Comparison of ENCODE assay signal across 15 mouse cellular contexts in genomic region chr16:93552686-93553513, GRCm38 (mm10). TPM values are rescaled to one million over a fixed set of nuclear protein-coding genes. Genes with fewer than 3 reads are reported as not detected.
DNase-seq lines count a peak whose midpoint lies in the region; ATAC-seq and TF ChIP-seq lines count a peak whose summit lies in the region.
"Had no signal": no experiment of that assay in that cellular context is flagged by ENCODE, and none has a peak within 500 bp of the region (broad histone marks: within the 10 kb centered on the region; RNA-seq: fewer than 3 reads in every experiment).

No protein-coding gene starts in this region.

- intact Hi-C loops in gastrocnemius, postnatal 14 days (cut with DNase I; ENCODE audit: low total_unique reads): no loop called here
- intact Hi-C loops in heart, adult 2 months (cut with DNase I): no loop called here

- no peak overlapping the region for H3K4me3 ChIP-seq in embryonic facial prominence, embryonic 12.5 days
- no peak overlapping the region for H3K4me3 ChIP-seq in limb, embryonic 15.5 days
- H3K4me3 ChIP-seq in forebrain, embryonic 16.5 days (replicated peaks; ENCODE audit: low read length): no peak overlapping the region
- no peak overlapping the region for H3K4me3 ChIP-seq in heart, adult 2 months
- H3K4me3 ChIP-seq: stomach, embryonic 15.5 days had no signal

- H3K36me3 ChIP-seq in embryonic facial prominence, embryonic 12.5 days: no peaks in the 10 kb centered on the region
- no peaks in the 10 kb centered on the region for H3K36me3 ChIP-seq in limb, embryonic 15.5 days
- H3K36me3 ChIP-seq in forebrain, embryonic 16.5 days (ENCODE audit: control insufficient read depth, insufficient read depth): no peaks in the 10 kb centered on the region
- H3K36me3 ChIP-seq in heart, adult 2 months (ENCODE audit: control insufficient read depth, insufficient read depth, low read length): no peaks in the 10 kb centered on the region
- H3K36me3 ChIP-seq: G1E; stomach, embryonic 15.5 days had no signal

- TF ChIP-seq CTCF in heart, adult 2 months (IDR thresholded peaks at IDR 0.05): no peak

- WGBS in embryonic facial prominence, embryonic 12.5 days: 63% methylated on average over 12 of the region's 12 CpGs
- WGBS in limb, embryonic 15.5 days: 66% methylated on average over 12 of the region's 12 CpGs
- 87% methylated on average over 12 of the region's 12 CpGs for WGBS in forebrain, embryonic 16.5 days
- 84% methylated on average over 12 of the region's 12 CpGs for WGBS in heart, adult 2 months

- ATAC-seq in CD4-positive, CD25-positive, alpha-beta regulatory T cell, adult 4 months: peak; percentile 93
- ATAC-seq in embryonic facial prominence, embryonic 12.5 days (ENCODE audit: insufficient number of reproducible peaks, insufficient read depth, low FRiP score, low TSS enrichment): peak; percentile 44; the same call in 1 of the 2 replicates
- ATAC-seq in limb, embryonic 15.5 days (ENCODE audit: insufficient number of reproducible peaks, low FRiP score, low TSS enrichment, low read depth): 0 out of 2 replicates have a peak, but pooled peaks have one; percentile 45
- no peak for ATAC-seq in forebrain, embryonic 16.5 days
- ATAC-seq: intestine, postnatal 0 days had no signal

- no peak overlapping the region for H3K9ac ChIP-seq in embryonic facial prominence, embryonic 12.5 days
- no peak overlapping the region for H3K9ac ChIP-seq in limb, embryonic 15.5 days
- H3K9ac ChIP-seq in forebrain, embryonic 16.5 days (replicated peaks; ENCODE audit: low read depth, low read length): no peak overlapping the region
- no peak overlapping the region for H3K9ac ChIP-seq in heart, adult 2 months (ENCODE audit: low read depth, low read length)
- H3K9ac ChIP-seq: stomach, embryonic 15.5 days had no signal

- no peak for TF ChIP-seq EP300 in heart, adult 2 months (IDR thresholded peaks at IDR 0.05; ENCODE audit: insufficient read depth, low read depth, low read length)

- no peak for TF ChIP-seq POLR2A in heart, adult 2 months (IDR thresholded peaks at IDR 0.05; ENCODE audit: insufficient read depth, low read depth, low read length)

- H3K4me2 ChIP-seq in embryonic facial prominence, embryonic 12.5 days (replicated peaks): no peak overlapping the region
- no peak overlapping the region for H3K4me2 ChIP-seq in limb, embryonic 15.5 days
- no peak overlapping the region for H3K4me2 ChIP-seq in forebrain, embryonic 16.5 days (ENCODE audit: low read length)
- H3K4me2 ChIP-seq: stomach, embryonic 15.5 days had no signal

- peak; percentile 13 to 27 for DNase-seq in thymus, adult 18-20 months
- no peak for DNase-seq in gastrocnemius, postnatal 14 days
- DNase-seq in right cerebral cortex, postnatal 10 days (ENCODE audit: low spot score in 2 of 2): no peak
- DNase-seq in heart, adult 2 months: no peak
- DNase-seq: cerebellum, adult 8-10 months; heart, adult 18-20 months; heart, postnatal 10 days; right cerebral cortex, postnatal 25 days had no signal

- H3K27me3 ChIP-seq in embryonic facial prominence, embryonic 12.5 days: no peaks in the 10 kb centered on the region; the same call in 1 of the 2 replicates
- peaks cover 15% of the 10 kb centered on the region; the same call in 1 of the 2 replicates for H3K27me3 ChIP-seq in limb, embryonic 15.5 days
- no peaks in the 10 kb centered on the region for H3K27me3 ChIP-seq in forebrain, embryonic 16.5 days (replicated peaks; ENCODE audit: control insufficient read depth, insufficient read depth, low read length)
- no peaks in the 10 kb centered on the region; the same call in 1 of the 2 replicates for H3K27me3 ChIP-seq in heart, adult 2 months (ENCODE audit: control insufficient read depth, insufficient read depth, low read length)
- H3K27me3 ChIP-seq: stomach, embryonic 15.5 days had no signal

- peaks cover 18% of the 10 kb centered on the region for H3K4me1 ChIP-seq in embryonic facial prominence, embryonic 12.5 days
- peaks cover 5% of the 10 kb centered on the region for H3K4me1 ChIP-seq in limb, embryonic 15.5 days
- H3K4me1 ChIP-seq in forebrain, embryonic 16.5 days (replicated peaks; ENCODE audit: control insufficient read depth, insufficient read depth, low read length): no peaks in the 10 kb centered on the region
- H3K4me1 ChIP-seq in heart, adult 2 months (ENCODE audit: control insufficient read depth, insufficient read depth, low read length): no peaks in the 10 kb centered on the region

- no peaks in the 10 kb centered on the region for H3K9me3 ChIP-seq in embryonic facial prominence, embryonic 12.5 days
- no peaks in the 10 kb centered on the region for H3K9me3 ChIP-seq in limb, embryonic 15.5 days
- H3K9me3 ChIP-seq in forebrain, embryonic 16.5 days (ENCODE audit: control insufficient read depth, low read length): no peaks in the 10 kb centered on the region
- H3K9me3 ChIP-seq: G1E; stomach, embryonic 15.5 days had no signal

- H3K79me2 ChIP-seq in heart, adult 2 months (replicated peaks; ENCODE audit: control insufficient read depth, insufficient read depth, low read length): no peaks in the 10 kb centered on the region

- no peak overlapping the region for H3K27ac ChIP-seq in embryonic facial prominence, embryonic 12.5 days
- H3K27ac ChIP-seq in limb, embryonic 15.5 days: no peak overlapping the region
- no peak overlapping the region for H3K27ac ChIP-seq in forebrain, embryonic 16.5 days (ENCODE audit: low read length)
- no peak overlapping the region for H3K27ac ChIP-seq in heart, adult 2 months
- H3K27ac ChIP-seq: stomach, embryonic 15.5 days had no signal

RNA-seq across cellular contexts. Expression of gene Setd4, which starts 51.0 kb away (rescaled TPM):
- polyA plus RNA-seq in CD4-positive, CD25-positive, alpha-beta regulatory T cell, adult 4 months (2017; shearing (Covaris generic)): 10 to 100 TPM; 34.6 to 43.5 TPM
- polyA plus RNA-seq in embryonic facial prominence, embryonic 12.5 days (2016; fragmentation: Nextera tagmentation; extraction: Ambion mirVana): 20.8 and 23.1 TPM in 2 replicates
- polyA plus RNA-seq in limb, embryonic 15.5 days (2015; fragmentation: Nextera tagmentation; extraction: Ambion mirVana): 13.3 and 14.3 TPM in 2 replicates
- polyA plus RNA-seq in forebrain, embryonic 16.5 days (2015; fragmentation: Nextera tagmentation; extraction: Ambion mirVana): 14.5 and 22.5 TPM in 2 replicates
- 1 to 10 TPM in 1 of 2 experiments, under 1 TPM in 1; 0.62 to 1.5 TPM for total RNA-seq in gastrocnemius, postnatal 14 days (2021)
- total RNA-seq in heart, adult 2 months (2021): under 1 TPM; 0.70 to 0.96 TPM
- 3.7 and 4.6 TPM in 2 replicates for polyA plus RNA-seq in heart, adult 2 months (2012; rRNA removed)

RNA-seq across cellular contexts. Expression of gene Cbr1, which starts 52.8 kb away (rescaled TPM):
- polyA plus RNA-seq in CD4-positive, CD25-positive, alpha-beta regulatory T cell, adult 4 months (2017; shearing (Covaris generic)): 10 to 100 TPM; 47.7 to 49.9 TPM
- polyA plus RNA-seq in embryonic facial prominence, embryonic 12.5 days (2016; fragmentation: Nextera tagmentation; extraction: Ambion mirVana): 132 and 133 TPM in 2 replicates
- 83.4 and 86.3 TPM in 2 replicates for polyA plus RNA-seq in limb, embryonic 15.5 days (2015; fragmentation: Nextera tagmentation; extraction: Ambion mirVana)
- polyA plus RNA-seq in forebrain, embryonic 16.5 days (2015; fragmentation: Nextera tagmentation; extraction: Ambion mirVana): 137 TPM in 2 replicates
- 10 to 100 TPM; 19.0 to 22.3 TPM for total RNA-seq in gastrocnemius, postnatal 14 days (2021)
- total RNA-seq in heart, adult 2 months (2021): 10 to 100 TPM; 28.3 to 32.0 TPM
- 45.5 and 46.8 TPM in 2 replicates for polyA plus RNA-seq in heart, adult 2 months (2012; rRNA removed)

Comparison
In these comparisons a context has a peak if more than half of its experiments do, and no peak if none do; other contexts are left out.
1. DNase-seq: peak in thymus, adult 18-20 months (2 of 2); none in gastrocnemius, postnatal 14 days (single experiment), right cerebral cortex, postnatal 10 days (0 of 2) and heart, adult 2 months (0 of 2).